Mouse (Mus musculus) embryo, embryonic 10 days (tissue): ENCODE results near the gene Sema6b.

ENCODE experiments used
- DNase-seq: peaks from one replicate; pipeline ENCODE4 v3.0.0-alpha.2; 2015; ENCODE audit warnings: low spot score

Sema6b gene

DNA sequence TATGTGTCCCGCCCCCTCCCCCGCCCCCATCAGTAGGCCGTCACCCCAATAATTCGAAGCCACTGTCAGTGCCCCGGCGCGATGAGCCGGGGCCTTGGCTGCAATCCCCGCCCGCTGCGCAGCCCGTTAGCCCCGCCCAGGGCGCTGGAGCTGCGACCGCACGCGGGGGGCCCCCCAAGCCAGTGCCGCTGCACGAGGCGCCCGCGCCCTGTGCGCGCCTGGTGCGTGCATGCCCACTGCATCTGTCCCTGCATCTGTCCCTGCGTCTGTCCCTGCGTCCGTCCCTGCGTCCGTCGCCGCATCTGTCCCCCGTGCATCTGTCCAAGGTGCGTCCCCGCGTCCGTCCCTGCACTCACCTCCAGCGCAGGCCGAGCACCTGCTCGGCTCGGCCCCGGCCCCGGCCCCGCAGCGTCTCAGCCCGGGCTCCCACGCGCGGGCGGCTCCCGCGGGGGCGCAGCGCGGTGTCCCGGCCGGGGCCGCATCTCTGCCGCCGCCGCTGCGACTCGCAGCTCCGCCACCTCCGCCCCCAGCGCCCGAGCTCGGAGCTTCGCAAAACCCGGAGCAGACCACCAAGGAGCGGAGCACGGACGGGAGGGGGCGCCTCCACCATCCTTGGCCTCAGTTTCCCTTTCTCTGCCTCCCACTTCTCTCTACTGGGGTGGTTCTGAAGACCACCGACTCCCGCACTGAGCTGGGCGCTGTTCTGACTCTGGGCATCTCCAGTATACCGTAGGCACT is at the start of gene Sema6b:
Gene Sema6b (minus strand): TSS at position 486 of the 738 bp plus-strand sequence.
- DNase-seq = peak; percentile 78

DNA sequence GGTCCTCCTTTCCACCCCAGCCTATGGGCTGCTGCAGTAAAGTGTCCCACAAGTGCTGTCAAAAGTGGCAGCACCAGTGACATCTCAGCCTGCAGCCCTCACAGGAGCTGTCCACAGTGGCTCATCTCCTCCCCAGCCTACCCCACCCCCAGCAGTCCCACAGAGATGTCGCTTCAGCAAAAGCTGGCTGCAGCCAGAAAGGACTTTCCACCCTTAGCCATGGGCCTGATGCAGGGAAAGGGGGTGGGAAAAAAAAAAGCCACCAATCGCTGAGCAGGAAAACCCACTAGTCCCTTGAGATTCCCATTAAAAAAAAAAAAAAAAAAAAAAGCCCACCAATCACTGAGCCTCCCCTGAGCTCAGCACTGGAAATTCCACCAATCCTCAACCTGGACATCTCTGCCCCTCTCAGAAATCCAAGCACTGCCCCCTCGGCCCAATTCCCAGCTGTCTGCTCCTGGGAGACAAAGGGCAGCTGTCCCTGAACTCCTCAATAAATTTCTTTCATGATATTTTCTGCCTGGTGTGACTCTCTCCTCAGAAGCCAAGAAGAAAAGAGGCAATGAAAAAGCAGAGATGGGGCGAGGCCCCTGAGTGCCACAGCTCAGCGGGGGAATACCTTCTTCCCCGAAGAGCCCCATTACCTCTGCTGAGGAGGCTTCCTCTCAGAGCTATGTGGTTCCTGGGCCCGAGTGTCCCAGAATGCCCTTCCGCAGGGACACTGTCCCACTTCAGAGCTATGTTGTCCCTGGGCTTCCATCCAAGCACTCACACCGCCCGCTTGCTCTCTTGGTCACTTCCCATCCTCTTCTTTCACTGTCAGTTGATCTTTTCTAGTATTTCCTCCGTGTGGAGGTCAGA is 45.4 kb upstream of the Sema6b start:
- DNase-seq = peak; percentile 54

DNA sequence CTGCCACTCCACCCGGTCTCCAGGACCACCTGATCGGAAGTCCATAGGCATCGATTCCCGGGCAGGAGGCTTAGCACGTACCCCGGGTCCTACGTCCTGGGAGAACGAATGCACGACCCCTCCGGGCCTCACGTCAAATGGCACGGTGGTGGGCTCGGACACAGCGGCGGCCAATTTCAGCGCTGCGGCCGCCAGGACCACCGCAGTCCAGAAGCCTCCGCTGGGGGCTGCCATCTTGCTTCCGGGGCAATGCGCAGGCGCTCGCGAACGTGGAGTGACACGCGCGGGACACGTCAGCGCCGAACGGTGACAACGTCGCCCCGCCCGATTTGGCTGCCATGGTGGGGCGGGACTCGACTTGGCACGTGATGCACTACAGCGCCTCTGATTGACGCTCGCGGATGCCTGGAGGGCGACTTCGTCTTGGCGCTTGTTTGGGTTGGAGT is 43.5 kb upstream of the Sema6b start, which contains the start of gene Mydgf:
Gene Mydgf (minus strand): TSS at position 263 of the 446 bp plus-strand sequence.
- peak; percentile 98 for DNase-seq

DNA sequence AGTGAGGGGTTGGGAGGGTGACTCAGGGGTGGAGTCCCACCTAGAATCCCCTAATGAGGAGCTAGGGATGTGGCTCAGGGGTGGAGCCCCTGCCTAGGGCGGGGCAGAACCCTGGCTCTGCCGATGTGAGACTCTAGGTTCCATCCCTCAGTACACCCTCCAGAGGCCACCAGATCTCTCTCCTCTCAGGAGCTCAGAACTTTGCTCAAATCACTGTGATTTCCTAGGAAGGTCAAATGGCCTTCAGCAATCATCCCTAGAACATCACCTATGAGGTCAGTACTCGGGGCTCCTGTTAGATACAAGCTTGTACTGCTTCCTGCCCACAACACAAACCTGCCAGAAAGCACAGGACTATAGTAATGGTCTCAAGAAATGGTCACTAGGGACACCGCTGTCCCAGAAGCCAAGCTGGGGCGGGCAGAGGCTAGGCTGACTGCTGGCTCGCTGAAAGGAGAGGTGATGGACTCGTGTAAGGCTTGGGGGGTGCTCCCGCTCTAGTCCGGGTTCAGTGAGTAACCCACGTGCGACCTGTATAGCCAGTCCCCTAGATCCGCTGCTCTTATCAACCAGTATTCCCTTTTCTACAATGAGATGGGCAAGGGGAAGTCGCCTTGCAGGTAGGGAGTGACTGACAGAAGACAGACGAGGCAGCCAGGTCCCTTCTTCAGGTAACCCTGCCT is 43.0 kb upstream of the Sema6b start:
- DNase-seq = no peak

DNA sequence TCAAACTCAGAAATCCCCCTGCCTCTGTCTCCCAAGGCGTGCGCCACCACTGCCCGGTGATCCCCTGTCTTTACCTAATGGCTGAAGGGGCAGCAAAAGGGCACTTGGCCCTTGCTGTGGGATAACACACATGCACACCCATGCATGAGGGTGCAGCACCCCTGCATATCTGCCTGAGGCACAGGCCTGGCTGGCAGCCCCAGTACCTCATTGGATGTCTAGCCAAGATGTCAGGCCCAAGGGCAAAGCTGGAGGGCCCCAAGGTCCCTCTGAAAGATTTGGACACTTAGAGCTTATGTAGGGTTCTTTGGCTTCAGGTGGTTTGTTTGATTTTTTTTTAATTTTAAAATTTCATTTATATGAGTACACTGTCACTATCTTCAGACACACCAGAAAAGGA is 35.3 kb upstream of the Sema6b start:
- no peak for DNase-seq

DNA sequence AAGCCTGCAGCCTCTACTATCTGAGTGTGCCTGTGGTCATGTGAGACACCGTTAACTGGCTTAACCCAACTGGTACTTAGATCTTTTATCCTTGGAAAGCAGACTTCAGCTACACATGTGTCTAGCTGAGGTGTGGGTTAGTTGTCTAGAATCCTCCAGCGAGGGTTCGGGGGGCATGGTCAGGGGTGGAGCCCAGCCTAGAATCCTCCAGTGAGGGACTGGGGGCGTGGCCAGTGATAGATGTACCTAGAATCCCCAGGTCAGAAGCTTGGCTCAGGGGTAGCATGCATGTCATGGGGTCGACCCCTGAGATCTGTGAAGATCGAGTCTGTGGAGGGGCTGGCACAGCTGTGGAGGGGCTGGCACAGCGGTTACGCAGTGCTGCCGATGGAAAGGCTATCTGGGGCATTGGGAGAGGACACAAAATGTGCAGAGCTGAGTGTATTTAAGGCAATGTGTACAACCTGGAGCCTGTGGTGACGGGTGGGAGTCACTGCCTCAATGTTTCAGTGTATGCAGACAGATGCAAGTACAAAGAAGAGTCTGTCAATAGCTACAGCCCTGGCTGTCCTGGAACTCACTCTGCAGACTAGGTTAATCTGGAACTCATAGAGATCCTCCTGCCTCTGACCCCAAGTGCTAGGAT is 33.4 kb upstream of the Sema6b start:
- no peak for DNase-seq

DNA sequence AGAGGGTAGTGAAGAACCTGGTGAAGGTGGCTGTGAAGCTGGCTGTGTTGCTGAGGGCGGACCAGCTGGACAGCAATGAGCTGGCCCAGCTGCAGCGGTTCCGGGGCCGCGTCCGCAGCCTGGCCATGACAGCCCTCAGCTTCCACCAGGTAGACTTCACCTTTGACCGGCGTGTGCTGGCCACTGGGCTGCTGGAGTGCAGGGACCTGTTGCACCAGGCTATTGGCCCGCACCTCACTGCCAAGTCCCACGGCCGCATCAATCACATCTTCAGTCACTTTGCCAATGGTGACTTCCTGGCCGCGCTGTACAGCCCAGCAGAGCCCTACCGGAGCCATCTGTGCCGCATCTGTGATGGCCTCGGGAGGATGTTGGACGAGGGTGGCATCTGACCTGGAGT is 31.7 kb upstream of the Sema6b start:
- no peak for DNase-seq

DNA sequence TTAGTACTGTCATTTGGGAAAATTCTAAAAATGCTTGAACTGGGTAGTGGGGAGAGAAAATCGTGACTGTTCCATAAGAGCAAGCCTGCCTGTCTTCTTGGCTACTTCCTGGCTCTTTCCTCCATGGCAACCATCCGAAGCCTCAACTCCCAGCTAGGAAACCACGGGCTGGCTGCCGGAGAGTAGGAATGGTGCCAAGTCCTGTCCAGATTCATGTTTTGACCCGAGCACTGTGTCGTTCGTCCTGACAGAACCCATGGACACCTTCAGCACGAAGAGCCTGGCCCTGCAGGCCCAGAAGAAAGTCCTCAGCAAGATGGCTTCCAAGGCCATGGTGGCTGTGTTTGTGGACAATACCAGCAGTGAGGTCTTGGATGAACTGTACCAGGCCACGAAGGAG is 31.3 kb upstream of the Sema6b start:
- no peak for DNase-seq

DNA sequence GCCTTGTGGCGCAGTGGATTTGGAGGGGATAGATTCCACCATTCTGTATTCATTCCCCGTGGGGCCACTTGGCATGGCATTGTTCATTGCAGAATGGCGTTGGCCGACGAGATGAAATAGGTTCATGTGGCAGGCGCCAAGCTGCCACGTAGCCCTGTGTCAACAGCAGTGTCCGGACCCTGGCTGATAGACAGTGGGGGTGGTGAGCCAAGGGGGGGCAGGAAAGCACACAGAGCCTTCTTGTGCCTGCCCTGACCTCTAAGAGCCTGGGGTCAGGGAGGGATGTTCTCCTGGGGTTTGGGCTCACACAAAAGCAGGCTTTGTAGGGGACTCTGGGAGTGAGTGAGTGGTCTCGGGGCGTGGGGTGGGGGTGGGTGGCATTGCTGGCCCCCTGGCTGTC is 30.5 kb upstream of the Sema6b start:
- peak; percentile 60 for DNase-seq

DNA sequence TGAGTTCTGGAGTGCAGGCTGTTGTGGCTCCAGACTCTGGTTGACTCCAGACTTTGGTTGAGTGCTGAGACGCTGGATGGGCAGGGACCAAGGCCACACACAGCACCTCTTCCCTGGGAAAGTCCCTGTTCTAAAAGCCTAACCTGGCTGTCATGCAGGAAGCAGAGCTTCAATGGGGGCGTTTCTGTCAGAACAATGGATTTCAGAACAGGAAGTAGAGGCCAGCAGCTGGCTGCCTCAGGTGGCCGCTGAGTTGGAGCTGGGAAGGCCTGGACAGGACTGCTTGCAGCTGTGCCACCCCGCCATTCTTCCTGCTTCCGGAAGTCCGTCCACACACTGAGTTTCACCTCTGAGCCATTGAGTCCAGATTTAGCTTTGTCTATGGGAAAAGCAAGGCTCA is 29.7 kb upstream of the Sema6b start:
- DNase-seq = no peak

DNA sequence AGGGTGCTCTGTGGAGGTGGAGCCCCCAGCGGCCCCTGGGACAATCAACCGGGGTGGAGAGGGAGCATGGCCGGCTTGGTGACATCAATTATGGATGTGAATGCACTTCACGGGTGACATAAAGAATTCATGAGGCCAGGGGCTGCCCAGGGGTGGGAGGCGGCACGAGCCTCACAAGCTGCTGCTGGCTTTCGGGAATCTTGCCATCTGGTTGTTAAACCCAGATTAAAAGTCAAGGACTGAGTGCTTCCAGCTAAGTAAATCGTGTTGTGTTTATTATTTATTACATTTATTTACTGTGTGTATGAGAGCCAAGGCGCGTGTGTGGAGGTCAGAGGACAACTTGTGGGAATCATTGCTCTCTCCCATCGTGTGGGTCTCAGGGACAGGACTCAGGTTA is 25.5 kb upstream of the Sema6b start:
- no peak for DNase-seq

DNA sequence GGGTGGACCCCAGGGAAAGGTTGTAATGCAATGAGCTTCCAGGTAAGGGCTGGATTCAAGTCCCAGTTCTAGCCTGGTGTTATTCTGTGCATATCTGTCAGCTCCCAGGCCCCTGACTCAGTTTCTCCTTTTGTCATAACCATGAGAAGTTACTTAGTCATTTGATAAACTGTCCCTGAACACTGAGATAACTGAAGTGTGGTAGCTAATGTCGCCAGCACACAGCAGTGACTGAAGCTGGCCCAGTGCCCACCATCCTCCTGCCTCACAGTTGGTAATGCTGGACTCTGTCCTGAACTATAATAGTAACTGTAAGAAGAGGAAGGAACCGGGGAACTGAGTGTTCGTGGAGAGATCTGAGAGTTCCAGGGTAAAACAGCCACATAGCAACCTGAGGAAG is 24.4 kb upstream of the Sema6b start:
- no peak for DNase-seq

DNA sequence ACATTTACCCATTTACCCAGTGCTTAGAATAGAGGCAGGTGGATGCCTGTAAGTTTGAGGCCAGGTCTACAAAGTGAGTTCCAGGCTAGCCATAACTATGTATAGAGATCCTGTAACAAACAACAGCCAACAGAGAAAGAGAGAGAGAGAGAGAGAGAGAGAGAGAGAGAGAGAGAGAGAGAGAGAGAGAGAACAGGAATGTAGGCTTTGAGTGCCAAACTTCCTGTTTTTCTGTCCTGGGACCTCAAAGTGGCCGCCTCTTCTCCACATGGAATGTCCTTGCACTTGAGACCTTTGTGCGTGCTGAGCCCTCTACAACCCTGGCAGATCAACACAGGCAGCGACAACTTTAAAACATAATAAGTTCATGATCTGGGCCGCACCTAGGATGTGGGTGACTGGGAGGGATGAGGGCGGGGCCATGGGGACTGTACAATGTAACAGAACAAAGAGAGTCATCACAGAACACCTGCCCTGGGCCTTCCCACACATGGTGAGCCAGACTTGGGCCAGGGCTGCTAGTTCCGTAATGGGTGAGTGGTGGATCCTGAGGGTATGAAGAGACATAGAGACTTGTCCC is 23.5 kb upstream of the Sema6b start:
- DNase-seq = no peak

DNA sequence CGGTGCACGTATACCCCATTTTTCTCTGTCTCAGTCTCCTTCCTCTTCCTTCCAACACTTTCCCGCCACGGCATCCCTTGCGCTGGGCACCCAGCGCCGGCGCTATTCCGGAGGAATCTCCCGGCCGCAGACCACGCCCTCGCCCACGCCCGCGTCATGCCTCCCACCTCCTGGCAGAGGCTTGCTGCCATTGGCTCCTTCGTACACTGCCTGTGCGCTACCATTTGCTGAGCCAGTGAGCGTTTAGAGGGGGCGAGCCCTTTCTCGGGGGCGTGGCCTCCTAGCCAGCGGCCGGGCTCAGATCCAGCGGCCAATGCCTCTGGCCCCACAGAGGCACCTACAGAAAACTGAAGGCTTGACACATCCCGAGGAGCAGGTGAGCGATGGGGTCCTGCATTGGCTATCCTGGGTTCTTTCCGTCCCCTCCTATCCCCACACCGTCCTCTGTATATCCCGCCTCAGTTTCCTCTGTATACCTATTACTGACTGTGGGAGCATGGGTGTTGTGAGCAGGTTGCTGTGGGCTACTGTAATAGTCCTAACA is 22.2 kb upstream of the Sema6b start, which contains the start of gene Tnfaip8l1:
Gene Tnfaip8l1 (plus strand): TSS at position 247 of the 544 bp plus-strand sequence.
- peak; percentile 98 for DNase-seq

DNA sequence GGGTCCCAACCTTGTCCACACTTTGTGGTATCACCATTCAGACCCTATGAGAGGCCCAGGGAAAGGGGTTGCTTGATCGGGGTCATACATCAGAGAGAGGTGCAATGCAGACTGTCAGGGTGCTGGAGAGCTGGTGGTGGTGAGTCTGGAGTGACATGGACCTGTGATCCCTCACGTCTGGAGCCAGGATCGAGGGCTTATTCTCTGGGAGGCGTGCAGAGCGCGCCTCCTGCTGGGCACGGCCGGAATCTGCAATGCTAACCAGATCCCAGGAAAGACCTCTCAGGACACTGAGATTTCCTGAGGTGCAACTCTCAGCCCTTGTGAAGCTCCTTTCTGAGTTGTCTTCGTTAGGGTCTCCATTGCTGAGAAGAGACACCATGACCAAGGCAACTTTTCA is 19.6 kb upstream of the Sema6b start:
- DNase-seq = peak; percentile 77

DNA sequence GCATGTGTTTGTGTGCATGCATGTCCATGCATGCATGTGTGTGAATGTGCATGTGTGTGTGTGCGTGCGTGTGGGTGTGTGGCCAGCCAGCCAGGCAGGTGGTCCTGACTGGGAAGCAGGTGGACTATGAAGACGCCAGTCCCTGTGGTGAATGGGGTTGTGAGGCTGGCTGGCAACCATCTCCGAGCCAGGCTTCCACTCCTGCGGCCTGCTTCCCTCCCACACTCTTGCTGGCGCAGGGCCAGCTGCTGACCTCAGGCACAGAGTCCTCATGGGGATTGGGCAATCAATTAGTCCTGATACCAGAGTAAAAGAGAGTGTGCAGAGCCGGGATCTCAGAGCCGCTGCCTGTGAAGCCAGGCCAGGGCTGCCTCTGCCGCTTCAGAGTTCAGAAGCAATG is 13.5 kb upstream of the Sema6b start:
- DNase-seq = peak; percentile 61

DNA sequence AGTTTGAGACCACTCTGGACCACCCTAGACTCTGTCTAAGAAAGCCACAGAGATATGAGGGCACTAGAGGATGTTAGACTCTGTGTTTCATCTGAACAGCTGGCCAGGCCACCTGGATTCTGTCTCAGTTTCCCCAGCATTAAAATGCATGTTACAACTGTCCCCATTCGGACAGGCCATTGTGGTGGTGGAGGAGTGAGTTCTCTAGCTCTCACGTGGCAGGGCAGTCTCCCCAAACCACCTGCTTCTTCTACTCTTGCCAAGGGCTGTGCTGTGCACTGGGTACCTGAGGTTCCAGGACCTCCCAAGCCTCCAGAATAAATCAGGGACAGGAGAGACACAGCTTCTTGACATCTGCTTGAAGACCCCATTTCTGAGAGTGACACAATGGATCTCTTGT is 9.8 kb upstream of the Sema6b start:
- no peak for DNase-seq

DNA sequence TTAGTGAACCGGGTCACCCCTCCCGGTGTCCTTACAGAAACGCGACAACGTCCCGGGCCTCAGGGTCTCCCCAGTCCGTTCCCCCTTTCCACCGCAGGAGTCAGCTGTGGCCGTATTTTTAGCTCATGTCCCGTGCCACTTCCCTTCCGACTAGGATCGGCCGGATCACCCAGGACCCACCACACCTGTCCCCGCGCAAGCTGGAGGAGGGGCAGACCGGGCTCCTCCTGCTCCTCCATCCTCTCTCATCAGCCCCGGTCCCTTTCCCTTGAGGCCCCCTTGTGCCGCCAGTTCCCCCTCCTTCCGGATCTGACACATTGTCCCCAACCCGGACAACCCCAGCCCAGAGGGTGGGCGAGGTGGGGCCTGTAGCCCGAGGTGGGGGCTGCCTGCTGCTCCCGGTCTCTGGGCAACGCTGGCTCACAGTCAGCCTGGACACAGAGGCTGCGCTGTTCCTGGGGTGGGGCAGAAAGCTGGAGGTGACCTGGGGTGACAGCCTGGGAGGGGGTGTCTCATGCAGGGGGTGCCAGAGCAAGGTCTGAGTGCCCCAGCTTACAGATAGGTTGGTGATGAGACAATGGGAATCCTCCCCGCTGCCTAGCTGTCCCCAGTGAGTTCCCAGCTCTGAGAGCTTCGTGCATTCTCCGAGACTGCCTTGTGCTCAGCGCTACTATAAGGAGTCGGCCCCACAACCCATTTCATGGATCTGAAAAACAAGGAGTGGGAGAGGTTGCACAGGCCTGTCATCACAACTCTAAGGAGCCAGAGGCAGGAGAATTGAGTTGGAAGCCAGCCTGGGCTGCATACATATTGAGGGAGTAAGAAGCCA is 8.9 kb upstream of the Sema6b start:
- DNase-seq = no peak

DNA sequence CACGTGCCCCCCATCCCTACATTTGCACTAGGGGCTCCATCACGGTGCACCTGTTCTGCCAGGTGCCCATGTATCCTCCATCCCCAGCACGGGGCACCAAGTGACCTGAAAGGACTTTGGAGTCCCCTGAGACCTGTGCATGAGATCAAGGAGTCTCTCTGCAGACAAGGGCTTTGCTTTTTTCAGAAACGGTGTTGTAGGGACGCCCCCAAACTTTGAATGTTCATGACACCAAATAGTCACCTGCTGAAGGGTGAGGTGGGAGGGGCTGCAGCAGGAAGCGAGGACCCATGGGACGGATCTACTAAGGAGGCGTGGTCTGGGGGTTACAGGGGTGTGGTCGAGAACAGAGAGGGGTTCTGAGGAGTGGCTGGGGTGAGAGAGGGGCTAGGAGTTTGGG is 8.1 kb upstream of the Sema6b start:
- no peak for DNase-seq

DNA sequence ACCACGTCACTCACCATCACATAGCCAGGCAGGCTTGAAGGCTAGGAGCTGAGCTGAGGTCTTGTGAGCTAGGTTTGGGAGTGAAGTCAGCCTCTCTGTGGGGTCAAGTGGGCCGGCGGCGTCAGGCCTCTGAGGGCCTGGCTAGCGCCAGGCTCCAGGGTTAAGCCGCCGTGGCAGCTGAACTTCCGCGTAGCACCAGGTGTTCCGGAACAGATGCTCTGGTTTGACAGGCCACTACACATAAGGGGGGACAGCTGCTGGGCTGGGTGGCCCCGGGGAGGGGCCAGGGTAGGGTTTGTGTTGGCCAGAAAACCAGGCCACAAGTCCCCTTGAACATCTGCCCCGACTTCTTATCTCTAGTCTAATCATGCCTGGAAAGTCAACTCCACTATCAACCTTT is 7.3 kb upstream of the Sema6b start:
- no peak for DNase-seq

DNA sequence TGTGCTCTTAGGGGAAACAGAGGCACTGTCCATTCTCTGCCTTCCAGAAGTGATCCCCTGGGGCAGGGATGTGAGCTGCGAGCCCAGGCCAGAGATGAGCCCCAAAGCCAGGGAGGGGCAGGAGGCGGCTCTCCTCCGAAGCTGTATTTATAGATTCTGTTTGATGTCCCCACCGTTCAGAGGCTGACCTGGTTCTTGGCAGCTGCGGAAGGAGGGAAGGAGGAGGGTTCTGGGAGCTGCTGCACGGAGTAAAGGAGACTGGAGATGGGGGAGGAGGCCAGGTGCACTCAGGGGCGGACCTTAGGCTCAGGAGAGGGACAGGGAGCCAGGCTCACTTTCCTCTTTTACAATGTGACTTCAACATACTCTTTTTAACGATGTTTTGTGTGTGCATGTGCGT is 6.0 kb upstream of the Sema6b start:
- no peak for DNase-seq
